Mouse (Mus musculus) myocyte (in vitro differentiated cells): Measurements from ENCODE around the gene Hhatl.

Source experiments
- E2F4 ChIP-seq: IDR thresholded peaks from one replicate; pipeline ENCODE4 v1.6.1; 2011; ENCODE audit warnings: mild to moderate bottlenecking, control low read depth, moderate library complexity; ENCODE audit not compliant: insufficient read depth
- MAX ChIP-seq: IDR thresholded peaks from one replicate; pipeline ENCODE4 v1.6.1; 2011; ENCODE audit warnings: low read depth, mild to moderate bottlenecking, control low read depth
- POLR2A ChIP-seq: IDR thresholded peaks from one replicate; pipeline ENCODE4 v1.6.1; 2011; ENCODE audit warnings: low read depth, mild to moderate bottlenecking, control low read depth, moderate library complexity; ENCODE audit not compliant: insufficient read length
- TCF12 ChIP-seq: IDR thresholded peaks from one replicate; pipeline ENCODE4 v1.6.1; 2011; ENCODE audit warnings: mild to moderate bottlenecking, control low read depth; ENCODE audit not compliant: poor library complexity, insufficient read depth, severe bottlenecking
- TCF3 ChIP-seq: IDR thresholded peaks from one replicate; pipeline ENCODE4 v1.6.1; 2011; ENCODE audit warnings: low read depth, control low read depth; ENCODE audit not compliant: insufficient read length

DNA sequence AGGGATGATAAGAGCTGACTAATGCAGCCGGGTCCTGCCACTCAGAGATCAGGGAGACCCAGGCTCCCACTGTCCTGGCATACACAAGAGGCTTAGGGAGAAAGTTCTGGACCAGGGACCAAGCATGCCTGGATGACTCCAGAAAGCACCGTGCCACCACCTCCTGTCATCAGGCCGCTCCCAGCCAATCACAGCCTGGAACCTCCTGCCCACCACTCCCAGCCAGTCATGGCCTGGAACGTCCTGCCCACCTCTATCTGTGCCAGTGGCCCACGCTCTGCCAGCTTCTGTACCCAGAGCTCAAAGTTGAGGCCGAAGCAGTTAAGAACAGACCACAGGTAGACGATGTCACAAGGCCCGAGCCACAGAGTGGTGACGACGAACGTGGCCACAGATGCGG, 7.5 kb downstream of the Hhatl start:
- TF ChIP-seq MAX (no peak), TCF3 (no peak), POLR2A (no peak), TCF12 (no peak), E2F4 (no peak)
